In genomic region chr7:65393704-65394452, GRCm38 (mm10) we compare ENCODE assay signal across 8 mouse cellular contexts.
DNase-seq lines count a peak whose midpoint lies in the region; ATAC-seq and TF ChIP-seq lines count a peak whose summit lies in the region.

No protein-coding gene starts in this region.

- no peaks in the 10 kb centered on the region for H3K27me3 ChIP-seq in ES-Bruce4 (ENCODE audit: control insufficient read depth, insufficient read depth, low read length, poor library complexity, severe bottlenecking)
- no peaks in the 10 kb centered on the region for H3K27me3 ChIP-seq in forebrain, embryonic 16.5 days (replicated peaks; ENCODE audit: control insufficient read depth, insufficient read depth, low read length)
- H3K27me3 ChIP-seq in liver, embryonic 14.5 days (ENCODE audit: control insufficient read depth, insufficient read depth, low read length): no peaks in the 10 kb centered on the region; the same call in 1 of the 2 replicates

- ATAC-seq in frontal cortex, adult (ENCODE audit: low TSS enrichment): peak; percentile 22; the same call in 1 of the 2 replicates
- ATAC-seq in forebrain, embryonic 16.5 days: no peak
- ATAC-seq in liver, embryonic 14.5 days (ENCODE audit: insufficient read depth): no peak

- WGBS in forebrain, embryonic 16.5 days: 12% methylated on average over 17 of the region's 17 CpGs
- 8% methylated on average over 17 of the region's 17 CpGs for WGBS in liver, embryonic 14.5 days (ENCODE audit: insufficient replicate concordance)

- no peaks in the 10 kb centered on the region for H3K9me3 ChIP-seq in ES-Bruce4 (replicated peaks; ENCODE audit: control insufficient read depth, insufficient read depth, low read length, poor library complexity, severe bottlenecking)
- no peaks in the 10 kb centered on the region for H3K9me3 ChIP-seq in forebrain, embryonic 16.5 days (ENCODE audit: control insufficient read depth, low read length)
- H3K9me3 ChIP-seq in liver, embryonic 14.5 days (ENCODE audit: control insufficient read depth, low read length): no peaks in the 10 kb centered on the region

- H3K4me1 ChIP-seq in ES-Bruce4 (ENCODE audit: control insufficient read depth, insufficient read depth, low read length): no peaks in the 10 kb centered on the region
- H3K4me1 ChIP-seq in forebrain, embryonic 16.5 days (replicated peaks; ENCODE audit: control insufficient read depth, insufficient read depth, low read length): peaks cover 5% of the 10 kb centered on the region
- peaks cover 0 to 10% of the 10 kb centered on the region in 2 experiments; a peak in 1 of 4 replicates for H3K4me1 ChIP-seq in liver, embryonic 14.5 days (replicated peaks; ENCODE audit: control insufficient read depth in 2 of 2, insufficient read depth in 2 of 2, low read length in 1 of 2)

- TF ChIP-seq EP300 in ES-Bruce4 (IDR thresholded peaks at IDR 0.05; ENCODE audit: insufficient read depth, low read depth, low read length): no peak
- no peak for TF ChIP-seq EP300 in liver, embryonic 14.5 days (IDR thresholded peaks at IDR 0.05; ENCODE audit: low read depth)

- TF ChIP-seq POLR2A in ES-Bruce4 (IDR thresholded peaks at IDR 0.05; ENCODE audit: insufficient read depth, low read length): no peak

- no peak overlapping the region for H3K27ac ChIP-seq in ES-Bruce4 (ENCODE audit: insufficient read depth, low read length)
- H3K27ac ChIP-seq in forebrain, embryonic 16.5 days (ENCODE audit: low read length): no peak overlapping the region
- H3K27ac ChIP-seq in liver, embryonic 14.5 days: no peak overlapping the region

- H3K4me3 ChIP-seq in ES-Bruce4 (ENCODE audit: low read depth, low read length): peak overlapping the region; percentile 4; the same call in 1 of the 2 replicates
- H3K4me3 ChIP-seq in forebrain, embryonic 16.5 days (replicated peaks; ENCODE audit: low read length): no peak overlapping the region
- no peak overlapping the region for H3K4me3 ChIP-seq in liver, embryonic 14.5 days (ENCODE audit: insufficient read depth in 1 of 2, low read depth in 2 of 2, low read length in 2 of 2)

- H3K36me3 ChIP-seq in ES-Bruce4 (ENCODE audit: control insufficient read depth, insufficient read depth, low read length, poor library complexity, severe bottlenecking): no peaks in the 10 kb centered on the region
- H3K36me3 ChIP-seq in forebrain, embryonic 16.5 days (ENCODE audit: control insufficient read depth, insufficient read depth): no peaks in the 10 kb centered on the region
- no peaks in the 10 kb centered on the region for H3K36me3 ChIP-seq in liver, embryonic 14.5 days (replicated peaks; ENCODE audit: control insufficient read depth, insufficient read depth, low read depth)

- no peak overlapping the region for H3K9ac ChIP-seq in ES-Bruce4 (ENCODE audit: low read depth, poor library complexity, severe bottlenecking)
- H3K9ac ChIP-seq in forebrain, embryonic 16.5 days (replicated peaks; ENCODE audit: low read depth, low read length): no peak overlapping the region; the same call in 1 of the 2 replicates
- no peak overlapping the region for H3K9ac ChIP-seq in liver, embryonic 14.5 days (replicated peaks)

- H3K4me2 ChIP-seq in forebrain, embryonic 16.5 days (ENCODE audit: low read length): peak overlapping the region; percentile 22
- H3K4me2 ChIP-seq in liver, embryonic 14.5 days (ENCODE audit: low read depth): peak overlapping the region; percentile 24

- DNase-seq in frontal cortex, postnatal 25 days (ENCODE audit: low spot score in 2 of 2): no peak
- DNase-seq in liver, embryonic 14.5 days (ENCODE audit: low read depth in 3 of 3, low spot score in 3 of 3): no peak
- no peak for DNase-seq in thymus, postnatal 4 days
- no peak for DNase-seq in urinary bladder, adult 18-20 months (ENCODE audit: low spot score in 2 of 2)
- no peak for DNase-seq in cerebellum, adult 11-12 months

- no peak for TF ChIP-seq CTCF in ES-Bruce4 (IDR thresholded peaks at IDR 0.05; ENCODE audit: low read depth, low read length)
- TF ChIP-seq CTCF in liver, embryonic 14.5 days (IDR thresholded peaks at IDR 0.05; ENCODE audit: low read depth): no peak
